Mouse (Mus musculus) retina, embryonic 14.5 days (tissue): ENCODE results near the gene Slf2.

Experiments
- DNase-seq: peaks from one replicate; pipeline ENCODE4 v3.0.0-alpha.2; 2015; ENCODE audit warnings: low spot score

Slf2 gene

GRCm38 (mm10) chr19:44908836-44909460, 22.0 kb upstream of the Slf2 start:
- no peak for DNase-seq

DNA sequence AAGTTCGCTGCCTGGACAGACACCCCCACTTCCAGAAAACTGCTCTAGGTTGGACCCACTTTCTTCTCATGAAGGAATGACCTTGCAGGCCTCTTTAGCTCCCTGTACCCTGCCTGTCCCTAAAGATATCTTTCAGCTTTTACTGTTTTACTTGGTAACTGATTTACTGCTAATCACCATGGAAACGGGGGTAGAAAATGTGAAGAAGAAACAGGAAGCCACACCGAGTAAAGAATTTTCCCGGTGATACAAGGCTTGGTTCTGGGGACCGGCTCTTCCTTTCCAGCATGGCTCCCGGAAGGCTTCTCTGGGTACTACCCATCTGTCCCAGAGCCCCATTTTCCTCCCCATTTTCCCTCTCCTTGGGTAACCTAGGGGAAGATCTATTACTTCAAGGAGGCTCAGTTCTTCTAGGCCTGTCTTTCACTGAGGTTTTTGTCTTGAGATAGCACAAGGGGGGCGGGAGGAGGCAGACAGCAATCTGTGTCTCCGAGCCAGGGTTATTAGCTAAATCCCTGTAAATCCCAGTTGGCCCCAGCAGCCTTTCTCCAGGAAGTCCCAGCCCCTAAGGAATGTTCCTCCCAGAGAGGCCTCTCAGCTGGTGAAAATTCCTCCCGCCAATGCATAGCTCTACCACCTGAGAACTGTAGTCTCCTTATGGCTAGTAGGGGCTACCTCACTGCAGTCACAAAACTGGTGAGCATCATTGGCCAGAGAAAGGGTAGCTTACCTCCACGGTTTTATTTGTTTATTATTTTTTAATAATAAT, 16.3 kb upstream of the Slf2 start:
- DNase-seq: no peak

GRCm38 (mm10) chr19:44918171-44918570, 12.8 kb upstream of the Slf2 start:
- no peak for DNase-seq

GRCm38 (mm10) chr19:44921466-44922139, 9.3 kb upstream of the Slf2 start:
- DNase-seq: no peak

GRCm38 (mm10) chr19:44922521-44922920, 8.4 kb upstream of the Slf2 start:
- no peak for DNase-seq

DNA sequence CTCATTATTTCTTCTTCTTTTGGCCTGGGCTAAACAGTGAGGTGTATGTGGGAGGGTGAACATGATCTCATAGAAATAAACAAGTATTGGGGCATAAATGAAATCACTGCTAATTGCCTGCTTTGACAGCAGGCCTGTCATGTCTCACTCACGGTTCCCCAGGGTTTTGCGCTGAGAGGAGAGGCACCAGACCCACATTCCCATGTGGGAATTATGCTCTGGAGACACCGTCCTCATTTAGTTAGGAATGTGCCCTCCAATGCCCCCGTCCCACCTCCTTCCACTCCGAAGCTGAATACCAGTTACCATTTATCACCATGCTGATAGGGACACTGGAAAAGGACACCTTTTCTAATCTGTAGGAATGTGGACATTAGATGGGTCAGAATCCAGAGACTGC, 6.3 kb upstream of the Slf2 start:
- no peak for DNase-seq

DNA sequence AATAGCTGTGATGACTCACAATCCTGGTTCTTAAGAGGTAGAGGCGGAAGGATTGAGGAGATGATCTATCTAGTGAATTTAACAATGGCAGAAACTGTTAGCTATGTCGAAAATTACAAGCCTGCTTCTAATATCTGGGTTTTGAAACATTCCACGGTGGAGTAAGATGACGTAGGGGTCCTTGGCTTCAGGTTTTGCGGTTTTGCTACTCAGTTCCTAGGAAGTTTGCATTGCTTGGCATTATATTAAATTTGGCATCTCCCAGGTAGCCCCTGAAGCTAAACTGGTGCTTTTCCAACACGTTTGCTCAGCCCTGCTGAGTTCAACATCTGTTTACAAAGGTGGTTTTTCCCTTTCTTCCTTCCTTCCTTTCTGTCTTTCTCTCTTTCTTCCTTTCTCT, 4.2 kb upstream of the Slf2 start:
- DNase-seq: no peak

- no peak for DNase-seq
These were observed 3.7 kb upstream of the Slf2 start for GRCm38 (mm10) chr19:44927250-44927649.

DNA sequence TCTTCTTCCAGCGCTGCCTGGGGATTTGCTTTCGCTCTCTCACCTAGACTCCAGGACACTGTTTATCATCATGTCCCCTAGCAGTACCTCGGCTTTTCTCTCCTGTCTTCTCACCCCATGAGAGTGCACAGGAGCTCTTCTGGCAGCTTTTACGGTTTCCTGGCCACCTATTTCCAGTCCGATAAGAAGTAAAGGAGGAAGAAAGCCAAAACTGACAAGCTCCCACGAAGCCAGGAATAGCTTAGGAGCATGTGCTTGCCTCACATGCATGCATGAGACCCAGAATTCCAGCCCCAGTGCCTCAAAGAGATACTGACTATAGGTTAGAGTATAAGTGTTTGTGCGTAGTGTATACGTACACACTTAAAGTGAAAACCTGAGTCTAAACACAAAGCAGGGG, 2.8 kb upstream of the Slf2 start:
- no peak for DNase-seq

DNA sequence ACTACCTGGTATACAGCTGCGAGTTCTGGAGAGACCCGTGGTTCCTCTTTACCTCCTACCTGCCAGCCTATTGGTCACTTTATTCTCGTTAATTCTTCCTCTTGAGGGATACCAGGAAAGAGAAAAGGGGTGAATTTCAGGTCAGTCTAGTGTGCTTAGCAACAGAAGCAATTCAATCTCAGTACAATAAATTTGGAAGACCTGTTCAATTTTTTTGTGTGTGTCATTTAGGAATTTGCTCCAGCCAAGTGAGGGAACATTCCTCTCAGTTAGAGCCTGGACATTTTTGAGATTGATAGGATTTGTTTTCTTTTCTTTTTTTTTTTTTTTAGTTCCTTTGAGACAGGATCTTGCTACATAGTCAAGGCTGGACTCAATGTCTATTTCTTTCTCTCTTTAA, 1.7 kb upstream of the Slf2 start:
- no peak for DNase-seq

DNA sequence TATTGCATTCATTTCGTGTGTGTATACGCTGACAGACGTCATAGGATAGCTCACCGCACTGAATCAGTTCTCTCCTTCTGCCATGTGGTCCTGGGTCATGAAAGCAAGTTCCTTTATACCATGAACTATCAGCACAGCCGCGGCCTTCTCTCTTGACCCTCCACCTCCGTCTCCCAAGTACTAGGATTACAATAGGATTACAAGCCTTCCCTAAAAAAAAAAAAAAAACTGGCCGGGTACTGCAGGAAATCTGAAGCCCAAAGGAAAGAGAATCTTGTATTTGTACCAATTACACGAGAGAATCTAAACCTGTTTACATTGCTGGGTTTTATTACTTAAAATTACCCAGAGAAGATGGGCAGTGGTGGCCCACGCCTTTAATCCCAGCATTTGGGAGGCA, 1.3 kb upstream of the Slf2 start:
- no peak for DNase-seq

DNA sequence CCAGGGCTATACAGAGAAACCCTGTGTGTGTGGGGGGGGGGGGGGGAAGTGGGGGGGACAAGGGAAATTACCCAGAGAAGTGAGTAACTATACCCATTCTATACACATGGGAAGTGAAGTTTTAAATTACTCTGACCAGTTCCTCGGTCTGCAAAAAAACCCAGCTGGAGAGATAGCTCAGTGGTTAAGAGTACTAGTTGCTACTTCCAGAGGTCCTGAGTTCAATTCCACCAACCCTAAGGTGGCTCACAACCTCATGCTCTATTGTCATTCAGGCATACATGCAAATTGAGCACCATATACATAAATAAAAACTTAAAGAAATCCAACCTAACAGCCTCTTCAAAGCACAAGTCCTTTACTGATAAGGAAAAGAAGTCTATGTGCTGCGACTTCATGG, 829 bp upstream of the Slf2 start:
- DNase-seq: no peak

GRCm38 (mm10) chr19:44931454-44931759, 456 bp downstream of the Slf2 start:
- DNase-seq: peak; percentile 94

- no peak for DNase-seq
These were observed 1.1 kb downstream of the Slf2 start for GRCm38 (mm10) chr19:44932051-44932450.

DNA sequence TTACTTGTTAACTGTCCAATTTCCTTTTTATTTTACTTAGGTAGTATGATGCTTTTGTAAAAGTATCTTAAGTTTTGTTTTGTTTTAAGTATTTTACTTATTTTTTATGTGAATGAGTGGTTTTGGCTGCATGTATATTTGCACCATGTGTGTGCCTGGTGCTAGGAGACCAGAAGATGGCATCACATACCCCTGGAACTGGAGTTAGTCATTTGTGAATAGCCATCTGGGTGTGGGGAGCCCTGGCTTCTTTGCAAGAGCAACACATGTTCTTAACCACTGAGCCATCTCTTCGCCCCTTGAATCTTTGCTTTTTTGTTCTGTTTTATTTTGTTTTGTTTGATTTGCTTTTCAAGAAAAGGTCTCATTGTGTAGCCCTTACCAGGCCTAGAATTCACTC, 2.2 kb downstream of the Slf2 start:
- DNase-seq: no peak

- DNase-seq: no peak
These were observed 28.7 kb downstream of the Slf2 start for GRCm38 (mm10) chr19:44959633-44960032.

DNA sequence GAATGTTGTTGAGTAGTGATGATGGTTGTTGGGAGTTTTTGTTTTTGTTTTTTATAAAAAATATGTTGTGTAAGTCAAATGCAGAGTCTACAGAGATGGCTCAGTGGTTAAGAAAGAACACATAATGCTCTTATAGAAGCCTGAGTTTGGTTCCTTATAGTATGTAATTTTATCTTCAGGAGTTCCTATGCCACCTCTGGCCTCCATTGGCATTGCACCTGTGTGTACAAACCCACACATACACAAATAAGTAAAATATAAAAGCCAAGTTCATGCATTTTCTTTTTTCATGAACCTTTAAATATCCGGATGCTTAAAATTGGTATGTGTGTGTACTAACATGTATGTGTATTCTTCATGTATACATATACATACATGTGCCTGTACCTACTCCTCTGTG, 35.0 kb downstream of the Slf2 start:
- DNase-seq: no peak

GRCm38 (mm10) chr19:44968329-44968728, 37.4 kb downstream of the Slf2 start:
- no peak for DNase-seq

DNA sequence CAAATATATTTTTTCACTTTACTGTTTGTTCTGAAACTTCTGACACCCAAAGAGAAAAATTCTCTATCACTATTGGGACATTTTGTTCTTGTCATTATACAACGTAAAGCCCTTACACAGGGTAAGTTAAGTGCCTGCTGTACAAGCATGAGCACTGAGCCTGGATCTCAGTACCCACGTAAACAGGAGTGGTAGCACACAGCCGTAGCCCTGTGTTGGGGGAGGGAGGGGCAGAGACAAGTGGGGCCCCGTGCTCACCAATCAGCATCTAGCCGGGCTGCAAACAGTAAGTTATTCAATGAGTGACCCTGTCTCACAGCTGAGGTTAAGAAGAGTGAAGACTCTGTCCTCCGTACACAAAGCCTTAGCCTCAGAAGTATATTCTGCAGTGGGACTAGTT, 45.7 kb downstream of the Slf2 start:
- no peak for DNase-seq

DNA sequence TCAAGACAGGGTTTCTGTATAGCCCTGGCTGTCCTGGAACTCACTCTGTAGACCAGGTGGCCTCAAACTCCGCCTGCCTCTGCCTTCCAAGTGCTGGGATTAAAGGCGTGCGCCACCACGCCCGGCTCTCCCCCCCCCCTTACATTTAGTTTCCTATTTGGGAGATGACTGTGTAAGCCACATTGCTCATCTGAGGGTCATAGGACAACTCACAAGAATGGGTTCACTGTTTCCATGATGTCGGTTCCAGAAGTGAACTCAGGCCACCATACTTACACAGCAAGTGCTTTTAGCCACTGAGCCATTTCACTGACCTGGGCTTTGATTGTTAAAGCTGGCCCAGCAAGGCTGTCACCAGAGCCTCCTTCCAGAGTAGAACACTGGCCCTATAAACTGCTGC, 46.2 kb downstream of the Slf2 start:
- DNase-seq: no peak

GRCm38 (mm10) chr19:44980787-44981186, 49.8 kb downstream of the Slf2 start:
- no peak for DNase-seq

- no peak for DNase-seq
These were observed 51.6 kb downstream of the Slf2 start for GRCm38 (mm10) chr19:44982477-44983115.

DNA sequence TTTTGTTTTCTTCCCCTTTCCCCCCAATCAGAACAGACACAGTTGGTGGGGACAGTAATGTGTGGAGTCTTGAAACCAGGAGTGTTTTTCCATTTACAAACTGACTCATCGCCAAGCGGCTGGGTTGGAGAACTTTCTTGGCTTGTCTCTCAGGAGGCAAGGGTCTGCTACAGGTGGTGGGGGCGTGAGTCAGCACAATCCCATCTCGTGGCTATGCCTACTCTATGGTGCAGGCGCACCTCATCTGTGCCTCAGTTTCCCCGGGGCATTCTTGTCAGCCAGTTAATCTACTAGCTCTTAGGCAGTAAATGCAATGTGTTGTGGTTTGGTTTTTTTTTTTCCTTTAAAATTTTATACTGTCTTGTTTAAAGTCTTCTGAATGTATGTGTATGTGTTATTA, 52.4 kb downstream of the Slf2 start:
- DNase-seq: no peak
